Mouse (Mus musculus) heart, postnatal 0 days (tissue): ENCODE measurements around the gene Olfr50. TPM values are rescaled to one million over a fixed set of nuclear protein-coding genes. Genes with fewer than 3 reads are reported as not detected.

Experiments
- ATAC-seq: fragments of 200-750 bp; cut with Nextera tagmentation; 2 replicates; pipeline ENCODE4 v1.8.0; 2017; ENCODE audit warnings: low read depth, moderate number of reproducible peaks, moderate library complexity; ENCODE audit not compliant: insufficient read depth
- DNase-seq: peaks from one replicate; pipeline ENCODE4 v3.0.0-alpha.2; 2016; ENCODE audit warnings: low spot score
- H3K27ac ChIP-seq: fragments of 300-500 bp; sonication (generic); 2 replicates; pipeline ENCODE4 v1.5.1; 2014; ENCODE audit warnings: low read depth, mild to moderate bottlenecking
- H3K27me3 ChIP-seq: fragments of 300-500 bp; sonication (generic); 2 replicates; pipeline ENCODE4 v1.6.1; 2014; ENCODE audit warnings: low read length, mixed read lengths; ENCODE audit not compliant: control insufficient read depth, insufficient read depth
- H3K36me3 ChIP-seq: fragments of 300-500 bp; sonication (generic); replicated peaks from 2 replicates; pipeline ENCODE4 v1.6.1; 2014; ENCODE audit warnings: low read length, mixed read lengths; ENCODE audit not compliant: control insufficient read depth, insufficient read depth
- H3K4me1 ChIP-seq: fragments of 300-500 bp; sonication (generic); 2 replicates; pipeline ENCODE4 v1.6.1; 2014; ENCODE audit warnings: antibody characterized with exemption; ENCODE audit not compliant: control insufficient read depth, insufficient read depth
- H3K4me2 ChIP-seq: fragments of 300-500 bp; sonication (generic); 2 replicates; pipeline ENCODE4 v1.6.1; 2014; ENCODE audit warnings: low read depth, mild to moderate bottlenecking, low read length, moderate library complexity
- H3K4me3 ChIP-seq: fragments of 300-500 bp; sonication (generic); 2 replicates; pipeline ENCODE4 v1.5.1; 2014; ENCODE audit warnings: low read depth, low read length
- H3K9ac ChIP-seq: fragments of 300-500 bp; sonication (generic); replicated peaks from 2 replicates; pipeline ENCODE4 v1.6.1; 2014; ENCODE audit warnings: low read depth, low read length, mixed read lengths
- H3K9me3 ChIP-seq: fragments of 300-500 bp; sonication (generic); replicated peaks from 2 replicates; pipeline ENCODE4 v1.6.1; 2016; ENCODE audit warnings: low read length; ENCODE audit not compliant: control insufficient read depth
- CTCF ChIP-seq: IDR thresholded peaks from 2 replicates; pipeline ENCODE4 v1.5.1; 2016; ENCODE audit warnings: antibody characterized with exemption, control low read depth, low read depth
- EP300 ChIP-seq: IDR thresholded peaks from 2 replicates; pipeline ENCODE4 v1.6.1; 2016; ENCODE audit warnings: antibody characterized with exemption, low read depth
- WGBS: fragments of 180-500 bp; shearing (Covaris S2); extraction: QIAGEN DNeasy Blood & Tissue Kit; methylation state at CpG from one replicate; pipeline ENCODE4 v1.1.7; 2014; 5-methylcytosine and 5-hydroxymethylcytosine counted together
- polyA plus RNA-seq: library from polyadenylated mRNA; unstranded; fragments of >200 nt; fragmentation: Nextera tagmentation; extraction: Ambion mirVana; gene quantifications from 2 replicates; pipeline ENCODE4 v1.2.1, GENCODE M21; 2015
- total RNA-seq: library from RNA; depleted of rRNA; stranded (reverse); fragments of >200 nt; gene quantifications from 2 replicates; pipeline ENCODE4 v1.2.3, GENCODE M21; 2014; ENCODE audit warnings: low replicate concordance; rRNA removed

The Olfr50 gene
- total RNA-seq (not detected in 2 replicates), polyA plus RNA-seq (not detected in 2 replicates)

DNA sequence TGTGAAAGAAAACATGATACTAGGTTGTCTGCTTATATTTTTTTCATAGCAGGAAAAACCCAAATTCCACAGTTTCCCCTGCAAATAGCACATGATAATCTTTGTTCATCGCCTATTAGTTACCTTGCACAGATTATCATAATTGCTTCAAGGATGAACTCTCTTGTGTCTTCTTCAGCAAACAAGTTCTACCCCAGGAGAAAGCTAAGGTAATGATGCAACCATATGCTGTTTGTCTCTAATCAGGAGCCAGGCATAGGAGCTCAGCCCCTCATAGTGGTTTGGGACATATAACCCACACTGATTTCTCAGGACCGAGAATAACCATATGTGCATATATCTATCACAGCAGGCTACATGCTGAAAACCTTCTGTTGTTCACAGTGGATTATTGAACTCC lies at the start of gene Olfr50:
Gene Olfr50 (plus strand): TSS at position 301 of the 400 bp plus-strand sequence.
- Histone ChIP-seq H3K4me3 (no peak within 1 kb of the TSS), H3K27ac (no peak within 1 kb of the TSS), H3K4me1 (no peaks in the 10 kb centered on the region), H3K9ac (no peak within 1 kb of the TSS), H3K4me2 (no peak within 1 kb of the TSS), H3K9me3 (no peaks in the 10 kb centered on the region), H3K27me3 (no peaks in the 10 kb centered on the region), H3K36me3 (no peaks in the 10 kb centered on the region)
- DNase-seq (no peak), ATAC-seq (no peak)
- 53% methylated on average over 2 of the region's 2 CpGs for WGBS
- TF ChIP-seq CTCF (no peak), EP300 (no peak)

DNA sequence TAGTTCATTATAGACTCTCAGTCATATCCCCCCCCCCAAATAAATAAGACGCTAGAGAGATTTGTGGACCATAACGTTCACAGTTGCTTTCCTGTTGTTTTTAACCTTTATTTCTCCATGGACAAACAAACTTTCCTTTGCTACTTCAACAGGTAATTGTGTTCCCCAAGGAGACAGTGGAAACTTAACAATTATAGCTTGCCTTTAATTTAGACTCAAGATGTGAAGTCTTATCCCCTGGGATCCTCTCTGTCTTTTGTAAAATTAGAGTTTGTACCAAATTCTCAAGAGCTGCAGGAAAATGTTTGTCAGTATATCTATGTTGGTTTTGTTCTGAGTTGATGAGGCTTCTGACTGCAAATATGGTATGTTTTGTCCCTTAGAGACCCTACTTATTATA lies 6.4 kb upstream of the Olfr50 start, which contains the start of gene Olfr348:
Gene Olfr348 (plus strand): TSS at position 301 of the 400 bp plus-strand sequence.
- Histone ChIP-seq H3K27ac (no peak within 1 kb of the TSS), H3K4me1 (no peaks in the 10 kb centered on the region), H3K4me2 (no peak within 1 kb of the TSS), H3K9me3 (0 out of 2 replicates have a peak, but pooled peaks cover 4% of the 10 kb centered on the region), H3K9ac (no peak within 1 kb of the TSS), H3K36me3 (no peaks in the 10 kb centered on the region), H3K4me3 (no peak within 1 kb of the TSS), H3K27me3 (no peaks in the 10 kb centered on the region)
- ATAC-seq (no peak), DNase-seq (no peak)
- WGBS, result 57% methylated on average over 2 of the region's 2 CpGs
- TF ChIP-seq EP300 (no peak), CTCF (no peak)

DNA sequence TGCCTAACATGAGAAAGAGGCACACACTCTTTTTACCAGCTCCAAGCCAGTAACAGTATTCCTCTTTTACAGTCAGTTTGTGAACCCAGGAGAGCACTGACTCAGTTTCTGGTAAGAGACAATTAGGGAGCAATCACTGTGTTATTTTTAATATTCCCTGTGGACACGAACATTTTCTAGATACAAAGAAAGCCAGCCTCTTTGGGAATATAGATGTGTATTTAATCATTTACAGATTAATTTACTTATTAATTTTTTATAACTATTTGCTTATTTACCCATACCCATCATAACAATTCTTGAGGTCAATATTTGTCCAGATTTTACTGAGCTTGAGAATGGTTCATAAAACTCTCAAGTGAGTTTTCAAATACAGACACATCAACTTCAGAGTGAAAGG lies 26.6 kb downstream of the Olfr50 start, which contains the start of gene Olfr3:
Gene Olfr3 (minus strand): TSS at position 101 of the 400 bp plus-strand sequence.
- Histone ChIP-seq H3K4me2 (no peak within 1 kb of the TSS), H3K36me3 (no peaks in the 10 kb centered on the region), H3K4me3 (no peak within 1 kb of the TSS), H3K9me3 (peaks cover 14% of the 10 kb centered on the region; the same call in 1 of the 2 replicates), H3K27me3 (no peaks in the 10 kb centered on the region), H3K4me1 (no peaks in the 10 kb centered on the region), H3K9ac (no peak within 1 kb of the TSS), H3K27ac (no peak within 1 kb of the TSS)
- no peak for TF ChIP-seq EP300
- no peak for TF ChIP-seq CTCF
- no peak for ATAC-seq
- DNase-seq, result no peak
- WGBS, result 57% methylated on average over 1 of the region's 1 CpGs

DNA sequence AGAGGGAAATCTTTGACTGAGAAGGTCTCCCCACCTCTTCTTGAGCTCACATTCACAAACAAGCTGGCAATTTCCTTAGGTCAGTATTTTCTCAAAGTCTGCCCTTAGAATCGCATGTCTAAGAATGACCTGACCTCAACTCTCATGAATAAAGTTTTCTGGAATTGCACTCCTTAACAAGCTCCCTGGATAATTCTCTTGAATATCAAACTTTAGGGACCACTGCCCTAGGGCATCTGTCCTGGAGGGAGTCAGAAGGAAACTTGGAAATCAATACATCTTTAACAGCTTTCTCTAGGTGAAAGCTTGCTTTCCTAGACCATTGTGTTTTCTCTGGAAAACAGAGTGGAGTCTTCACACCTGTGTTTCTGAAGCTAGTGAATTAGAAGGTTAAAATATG lies 55.7 kb downstream of the Olfr50 start, which contains the start of gene Olfr350:
Gene Olfr350 (plus strand): TSS at position 301 of the 400 bp plus-strand sequence.
- Histone ChIP-seq H3K4me1 (no peaks in the 10 kb centered on the region), H3K4me2 (no peak within 1 kb of the TSS), H3K9me3 (0 out of 2 replicates have a peak, but pooled peaks cover 10% of the 10 kb centered on the region), H3K27ac (no peak within 1 kb of the TSS), H3K36me3 (no peaks in the 10 kb centered on the region), H3K4me3 (no peak within 1 kb of the TSS), H3K27me3 (no peaks in the 10 kb centered on the region), H3K9ac (no peak within 1 kb of the TSS)
- TF ChIP-seq EP300 (no peak), CTCF (no peak)
- no peak for ATAC-seq
- 74% methylated on average over 1 of the region's 1 CpGs for WGBS
- DNase-seq, result no peak

Other genes starting within 250 kb of the Olfr50 start
- gene Olfr344, start 223.9 kb upstream of the Olfr50 start, total RNA-seq, result not detected in 2 replicates
- gene Olfr344, start 223.9 kb upstream of the Olfr50 start, polyA plus RNA-seq, result not detected in 2 replicates
- not detected in 2 replicates for gene Olfr345, start 150.5 kb upstream of the Olfr50 start, total RNA-seq
- gene Olfr345, start 150.5 kb upstream of the Olfr50 start, polyA plus RNA-seq, result not detected in 2 replicates
- gene Olfr346, start 104.8 kb upstream of the Olfr50 start, total RNA-seq, result not detected in 2 replicates
- gene Olfr346, start 104.8 kb upstream of the Olfr50 start, polyA plus RNA-seq, result not detected in 2 replicates
- gene Olfr347, start 58.6 kb upstream of the Olfr50 start, total RNA-seq, result not detected in 2 replicates
- not detected in 2 replicates for gene Olfr347, start 58.6 kb upstream of the Olfr50 start, polyA plus RNA-seq
- gene Olfr348, start 6.3 kb upstream of the Olfr50 start, total RNA-seq, result not detected in 2 replicates
- not detected in 2 replicates for gene Olfr348, start 6.3 kb upstream of the Olfr50 start, polyA plus RNA-seq
- not detected in 2 replicates for gene Olfr3, start 26.5 kb downstream of the Olfr50 start, total RNA-seq
- not detected in 2 replicates for gene Olfr3, start 26.5 kb downstream of the Olfr50 start, polyA plus RNA-seq
- not detected in 2 replicates for gene Olfr350, start 55.8 kb downstream of the Olfr50 start, total RNA-seq
- not detected in 2 replicates for gene Olfr350, start 55.8 kb downstream of the Olfr50 start, polyA plus RNA-seq
- not detected in 2 replicates for gene Olfr351, start 72.1 kb downstream of the Olfr50 start, total RNA-seq
- gene Olfr351, start 72.1 kb downstream of the Olfr50 start, polyA plus RNA-seq, result not detected in 2 replicates
- not detected in 2 replicates for gene Olfr352, start 77.9 kb downstream of the Olfr50 start, total RNA-seq
- gene Olfr352, start 77.9 kb downstream of the Olfr50 start, polyA plus RNA-seq, result not detected in 2 replicates
- gene Olfr353, start 102.4 kb downstream of the Olfr50 start, total RNA-seq, result not detected in 2 replicates
- not detected in 2 replicates for gene Olfr353, start 102.4 kb downstream of the Olfr50 start, polyA plus RNA-seq
- not detected in 2 replicates for gene Olfr354, start 115.1 kb downstream of the Olfr50 start, total RNA-seq
- gene Olfr354, start 115.1 kb downstream of the Olfr50 start, polyA plus RNA-seq, result not detected in 2 replicates
- gene Olfr355, start 138.4 kb downstream of the Olfr50 start, total RNA-seq, result not detected in 2 replicates
- gene Olfr355, start 138.4 kb downstream of the Olfr50 start, polyA plus RNA-seq, result not detected in 2 replicates
- not detected in 2 replicates for gene Olfr356, start 146.6 kb downstream of the Olfr50 start, total RNA-seq
- not detected in 2 replicates for gene Olfr356, start 146.6 kb downstream of the Olfr50 start, polyA plus RNA-seq
- not detected in 2 replicates for gene Olfr357, start 203.3 kb downstream of the Olfr50 start, total RNA-seq
- not detected in 2 replicates for gene Olfr357, start 203.3 kb downstream of the Olfr50 start, polyA plus RNA-seq
- not detected in 2 replicates for gene Olfr358, start 218.8 kb downstream of the Olfr50 start, total RNA-seq
- not detected in 2 replicates for gene Olfr358, start 218.8 kb downstream of the Olfr50 start, polyA plus RNA-seq